Mouse (Mus musculus) bone marrow, adult 2 months (tissue): ENCODE measurements around the gene Pbrm1. TPM values are rescaled to one million over a fixed set of nuclear protein-coding genes. Genes with fewer than 3 reads are reported as not detected.

Experiments
- H3K27ac ChIP-seq: fragments of 200-500 bp; 2 replicates; pipeline ENCODE4 v1.5.1; 2012; ENCODE audit warnings: low read depth, mild to moderate bottlenecking, control low read depth, inconsistent platforms, low read length; ENCODE audit not compliant: control insufficient read depth, poor library complexity, insufficient read depth
- H3K4me1 ChIP-seq: fragments of 200-500 bp; 2 replicates; pipeline ENCODE4 v1.6.1; 2011; ENCODE audit warnings: low read length; ENCODE audit not compliant: control insufficient read depth, insufficient read depth
- H3K4me3 ChIP-seq: fragments of 200-500 bp; replicated peaks from 2 replicates; pipeline ENCODE3; 2011; ENCODE audit warnings: mild to moderate bottlenecking, low read depth, low read length, control low read depth; ENCODE audit not compliant: control insufficient read depth
- CTCF ChIP-seq: fragments of 200-500 bp; IDR thresholded peaks from 2 replicates; pipeline ENCODE4 v1.5.1; 2011; ENCODE audit warnings: low read length, control low read depth; ENCODE audit not compliant: control insufficient read depth, insufficient read depth
- POLR2A ChIP-seq: fragments of 200-500 bp; IDR thresholded peaks from 2 replicates; pipeline ENCODE4 v1.6.1; 2011; ENCODE audit warnings: low read depth, mild to moderate bottlenecking, control low read depth, low read length, borderline replicate concordance; ENCODE audit not compliant: control insufficient read depth
- WGBS: fragments of 180-500 bp; shearing (Covaris S2); methylation state at CpG from one replicate; pipeline ENCODE4 v1.1.7; 2018; 5-methylcytosine and 5-hydroxymethylcytosine counted together
- polyA plus RNA-seq: library from polyadenylated mRNA; stranded (reverse); fragments of >200 nt; gene quantifications from 2 replicates; pipeline ENCODE4 v1.2.4, GENCODE M21; 2011; ENCODE audit warnings: low replicate concordance; ENCODE audit not compliant: missing spikeins, insufficient read depth, insufficient read length

The Pbrm1 gene
- polyA plus RNA-seq, 1 experiment = 46.8 TPM

- TF ChIP-seq POLR2A = no peak
- TF ChIP-seq CTCF = no peak
- Histone ChIP-seq H3K4me1 (no peaks in the 10 kb centered on the region), H3K4me3 (no peak overlapping the region), H3K27ac (no peak overlapping the region)
- 93% methylated on average over 14 of the region's 14 CpGs for WGBS
These were observed 122.1 kb downstream of the Pbrm1 start for GRCm38 (mm10) chr14:31141011-31141410.

- Histone ChIP-seq H3K27ac (no peak overlapping the region), H3K4me3 (no peak overlapping the region), H3K4me1 (no peaks in the 10 kb centered on the region)
- WGBS = 87% methylated on average over 11 of the region's 11 CpGs
- TF ChIP-seq POLR2A (no peak), CTCF (no peak)
These were observed 126.8 kb downstream of the Pbrm1 start for GRCm38 (mm10) chr14:31145694-31146093.

GRCm38 (mm10) chr14:31160196-31161150 is 141.5 kb downstream of the Pbrm1 start:
- 46% methylated on average over 27 of the region's 27 CpGs for WGBS
- no peaks in the 10 kb centered on the region for H3K4me1 ChIP-seq
- peak overlapping the region; percentile 19 for H3K4me3 ChIP-seq
- TF ChIP-seq POLR2A (no peak), CTCF (no peak)
- H3K27ac ChIP-seq = no peak overlapping the region

GRCm38 (mm10) chr14:31161191-31161590 is 142.3 kb downstream of the Pbrm1 start:
- WGBS = 81% methylated on average over 7 of the region's 7 CpGs
- Histone ChIP-seq H3K4me1 (no peaks in the 10 kb centered on the region; the same call in 1 of the 2 replicates), H3K4me3 (no peak overlapping the region), H3K27ac (no peak overlapping the region; the same call in 1 of the 2 replicates)
- no peak for TF ChIP-seq CTCF
- no peak for TF ChIP-seq POLR2A

GRCm38 (mm10) chr14:31161638-31162037 is 142.7 kb downstream of the Pbrm1 start:
- TF ChIP-seq POLR2A (no peak), CTCF (no peak)
- no peak overlapping the region; the same call in 1 of the 2 replicates for H3K27ac ChIP-seq
- 78% methylated on average over 10 of the region's 10 CpGs for WGBS
- H3K4me3 ChIP-seq = no peak overlapping the region
- H3K4me1 ChIP-seq = peaks cover 2% of the 10 kb centered on the region; the same call in 1 of the 2 replicates

GRCm38 (mm10) chr14:31164067-31164466 is 145.1 kb downstream of the Pbrm1 start:
- TF ChIP-seq CTCF (no peak), POLR2A (no peak)
- no peak overlapping the region for H3K27ac ChIP-seq
- 61% methylated on average over 8 of the region's 8 CpGs for WGBS
- H3K4me1 ChIP-seq = peaks cover 5% of the 10 kb centered on the region
- H3K4me3 ChIP-seq = no peak overlapping the region

GRCm38 (mm10) chr14:31165010-31165409 is 146.1 kb downstream of the Pbrm1 start:
- H3K4me3 ChIP-seq = no peak overlapping the region
- 59% methylated on average over 2 of the region's 2 CpGs for WGBS
- H3K4me1 ChIP-seq = peaks cover 5% of the 10 kb centered on the region
- H3K27ac ChIP-seq = no peak overlapping the region
- TF ChIP-seq POLR2A = no peak
- TF ChIP-seq CTCF = no peak

- no peak overlapping the region for H3K4me3 ChIP-seq
- H3K27ac ChIP-seq = peak overlapping the region; percentile 25; the same call in 1 of the 2 replicates
- TF ChIP-seq CTCF = no peak
- no peak for TF ChIP-seq POLR2A
- whole genome bisulfite sequencing = 28% methylated on average over 7 of the region's 7 CpGs
- peaks cover 5% of the 10 kb centered on the region for H3K4me1 ChIP-seq
These were observed 146.5 kb downstream of the Pbrm1 start for GRCm38 (mm10) chr14:31165458-31165857.
